Comparison of ENCODE assay signal across 20 mouse cellular contexts in the genomic region with DNA sequence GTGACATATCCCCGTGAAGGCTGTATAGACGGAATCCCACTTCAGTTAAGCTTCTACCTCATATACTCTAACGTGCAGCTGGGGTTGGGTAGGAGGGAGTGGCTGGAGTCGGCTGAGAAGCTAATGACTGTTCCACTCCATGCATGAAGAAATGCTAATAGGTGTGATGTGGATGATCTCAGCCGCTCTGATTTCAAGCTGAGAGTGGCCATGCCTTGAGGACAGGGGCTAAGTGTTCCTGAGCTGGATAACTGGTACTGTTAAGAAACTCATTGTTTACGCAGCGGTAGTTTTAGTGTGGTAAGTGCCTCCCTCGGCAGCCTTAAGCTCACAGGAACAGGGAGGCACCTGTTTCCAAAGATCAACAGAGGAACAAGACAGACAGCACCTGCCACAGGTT. TPM values are rescaled to one million over a fixed set of nuclear protein-coding genes. Genes with fewer than 3 reads are reported as not detected.
"Had no signal": no experiment of that assay in that cellular context is flagged by ENCODE, and none has a peak within 500 bp of the region (broad histone marks: within the 10 kb centered on the region; RNA-seq: fewer than 3 reads in every experiment).

No protein-coding gene starts in this region.

- H3K4me1 ChIP-seq: kidney, embryonic 15.5 days; limb, embryonic 10.5 days; liver, embryonic 15.5 days; midbrain, embryonic 10.5 days; neural tube, embryonic 12.5 days had no signal

- DNase-seq: kidney, adult 2 months; kidney, postnatal 25 days; midbrain, embryonic 14.5 days; thymus, postnatal 4 days had no signal

- H3K4me3 ChIP-seq: kidney, embryonic 15.5 days; left cerebral cortex, adult 2 months; limb, embryonic 10.5 days; liver, embryonic 15.5 days; midbrain, embryonic 10.5 days; myocyte; neural tube, embryonic 12.5 days had no signal

RNA-seq across cellular contexts. Expression of a gene that starts 18.8 kb away (rescaled TPM):
- total RNA-seq: layer of hippocampus, postnatal 25 days; megakaryocyte, adult 5-6 weeks; neutrophil, adult 5-6 weeks had no signal
- polyA plus RNA-seq: kidney, embryonic 15.5 days; limb, embryonic 10.5 days; liver, embryonic 11.5 days; liver, embryonic 15.5 days; midbrain, embryonic 10.5 days; midbrain, embryonic 14.5 days; myocyte; neural tube, embryonic 12.5 days had no signal

RNA-seq across cellular contexts. Expression of a gene that starts 26.0 kb away (rescaled TPM):
- total RNA-seq: layer of hippocampus, postnatal 25 days; left cerebral cortex, adult 2 months; megakaryocyte, adult 5-6 weeks; neutrophil, adult 5-6 weeks had no signal
- polyA plus RNA-seq: intestine, embryonic 16.5 days; kidney, adult 2 months; kidney, embryonic 15.5 days; limb, embryonic 10.5 days; liver, embryonic 15.5 days; midbrain, embryonic 10.5 days; midbrain, embryonic 14.5 days; myocyte; neural tube, embryonic 12.5 days; spleen, adult 2 months; stomach, postnatal 0 days had no signal

RNA-seq across cellular contexts. Expression of a gene that starts 30.3 kb away (rescaled TPM):
- total RNA-seq: layer of hippocampus, postnatal 25 days; left cerebral cortex, adult 2 months; left cerebral cortex, postnatal 14 days; megakaryocyte, adult 5-6 weeks; neutrophil, adult 5-6 weeks had no signal
- polyA plus RNA-seq: intestine, embryonic 16.5 days; kidney, adult 2 months; kidney, embryonic 15.5 days; limb, embryonic 10.5 days; limb, embryonic 14.5 days; liver, embryonic 11.5 days; liver, embryonic 15.5 days; midbrain, embryonic 10.5 days; myocyte; neural tube, embryonic 12.5 days; spleen, adult 2 months; stomach, postnatal 0 days had no signal
